Mouse (Mus musculus): ENCODE data around the gene Atn1.

Gene Atn1

DNA sequence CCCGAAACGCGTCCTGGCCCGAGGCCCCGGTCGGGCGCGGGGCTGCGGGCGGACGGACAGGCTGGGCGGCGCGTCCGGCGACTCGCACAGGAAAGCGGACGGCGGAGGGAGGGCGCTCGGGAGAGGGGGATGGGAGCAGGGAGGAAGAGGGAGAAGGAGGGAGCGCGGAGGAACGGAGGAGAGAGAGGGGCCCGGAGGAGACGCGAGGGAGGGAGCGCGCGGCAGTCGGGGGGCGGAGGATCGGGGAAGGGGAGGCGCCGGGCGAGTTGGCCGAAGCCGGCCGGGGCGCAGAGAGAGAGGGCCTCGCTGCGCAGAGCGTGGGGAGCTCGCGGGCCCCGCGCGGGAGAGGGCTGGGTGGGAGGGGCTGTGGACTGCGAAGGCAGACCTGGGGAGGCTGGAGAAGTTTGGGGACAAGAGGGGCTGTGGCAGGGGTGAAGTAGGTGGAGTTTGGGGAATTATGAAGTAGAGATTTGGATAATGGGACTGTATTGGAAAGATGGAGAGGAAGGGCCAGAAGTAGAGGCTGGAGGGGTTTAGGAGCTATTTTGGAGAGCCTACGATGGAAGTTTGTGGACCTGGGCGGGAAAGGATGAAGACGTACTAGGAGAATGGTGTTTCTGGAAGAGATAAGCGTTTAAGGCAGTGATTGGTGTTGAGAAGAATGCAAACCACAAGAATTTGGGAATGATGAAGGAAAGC, 477 bp upstream of the Atn1 start:
- peak; percentile 36 for DNase-seq (ENCODE audit: low read depth, low spot score)
- no peaks in the 10 kb centered on the region for H3K27me3 ChIP-seq (ENCODE audit: control insufficient read depth, insufficient read depth, low read length, poor library complexity, severe bottlenecking)
- H3K36me3 ChIP-seq (ENCODE audit: control insufficient read depth, insufficient read depth, low read length, poor library complexity, severe bottlenecking): no peaks in the 10 kb centered on the region

- Histone ChIP-seq H3K36me3 (ENCODE audit: control insufficient read depth, insufficient read depth, low read length, poor library complexity, severe bottlenecking) (no peaks in the 10 kb centered on the region), H3K27me3 (ENCODE audit: control insufficient read depth, insufficient read depth, low read length, poor library complexity, severe bottlenecking) (no peaks in the 10 kb centered on the region)
- DNase-seq (ENCODE audit: low read depth, low spot score): no peak
Observed at GRCm38 (mm10) chr6:124755306-124755705, 1.0 kb downstream of the Atn1 start.

GRCm38 (mm10) chr6:124753861-124754260, 2.5 kb downstream of the Atn1 start:
- Histone ChIP-seq H3K36me3 (ENCODE audit: control insufficient read depth, insufficient read depth, low read length, poor library complexity, severe bottlenecking) (no peaks in the 10 kb centered on the region), H3K27me3 (ENCODE audit: control insufficient read depth, insufficient read depth, low read length, poor library complexity, severe bottlenecking) (no peaks in the 10 kb centered on the region)
- DNase-seq (ENCODE audit: low read depth, low spot score): no peak

DNA sequence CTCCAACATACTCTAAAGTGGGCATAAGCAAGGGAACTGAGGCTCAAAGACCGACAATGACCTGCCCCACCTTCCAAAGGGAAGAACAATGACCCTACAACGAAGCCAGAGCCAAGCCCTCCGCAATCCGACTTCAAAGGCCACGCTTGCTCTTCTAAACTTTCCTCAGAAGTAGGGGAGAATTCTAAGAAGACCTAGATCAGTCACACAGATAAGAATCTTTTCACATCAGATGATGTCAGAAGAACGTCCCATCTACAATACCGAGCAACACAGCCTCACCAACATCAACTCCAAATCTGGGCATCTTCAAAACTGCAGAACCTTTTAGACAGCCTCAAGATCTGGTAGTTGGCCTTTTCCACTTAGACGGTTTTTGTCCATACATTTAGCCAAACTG, 5.9 kb downstream of the Atn1 start:
- Histone ChIP-seq H3K36me3 (ENCODE audit: control insufficient read depth, insufficient read depth, low read length, poor library complexity, severe bottlenecking) (no peaks in the 10 kb centered on the region), H3K27me3 (ENCODE audit: control insufficient read depth, insufficient read depth, low read length, poor library complexity, severe bottlenecking) (no peaks in the 10 kb centered on the region)
- no peak for DNase-seq (ENCODE audit: low read depth, low spot score)

- H3K27me3 ChIP-seq (ENCODE audit: control insufficient read depth, insufficient read depth, low read length, poor library complexity, severe bottlenecking): no peaks in the 10 kb centered on the region
- no peaks in the 10 kb centered on the region; the same call in 1 of the 2 replicates for H3K36me3 ChIP-seq (ENCODE audit: control insufficient read depth, insufficient read depth, low read length, poor library complexity, severe bottlenecking)
- no peak for DNase-seq (ENCODE audit: low read depth, low spot score)
Observed at GRCm38 (mm10) chr6:124746654-124747632, 9.4 kb downstream of the Atn1 start.

- no peaks in the 10 kb centered on the region; the same call in 1 of the 2 replicates for H3K36me3 ChIP-seq (ENCODE audit: control insufficient read depth, insufficient read depth, low read length, poor library complexity, severe bottlenecking)
- no peaks in the 10 kb centered on the region for H3K27me3 ChIP-seq (ENCODE audit: control insufficient read depth, insufficient read depth, low read length, poor library complexity, severe bottlenecking)
- no peak for DNase-seq (ENCODE audit: low read depth, low spot score)
Observed at GRCm38 (mm10) chr6:124746296-124746605, 10.1 kb downstream of the Atn1 start.

DNA sequence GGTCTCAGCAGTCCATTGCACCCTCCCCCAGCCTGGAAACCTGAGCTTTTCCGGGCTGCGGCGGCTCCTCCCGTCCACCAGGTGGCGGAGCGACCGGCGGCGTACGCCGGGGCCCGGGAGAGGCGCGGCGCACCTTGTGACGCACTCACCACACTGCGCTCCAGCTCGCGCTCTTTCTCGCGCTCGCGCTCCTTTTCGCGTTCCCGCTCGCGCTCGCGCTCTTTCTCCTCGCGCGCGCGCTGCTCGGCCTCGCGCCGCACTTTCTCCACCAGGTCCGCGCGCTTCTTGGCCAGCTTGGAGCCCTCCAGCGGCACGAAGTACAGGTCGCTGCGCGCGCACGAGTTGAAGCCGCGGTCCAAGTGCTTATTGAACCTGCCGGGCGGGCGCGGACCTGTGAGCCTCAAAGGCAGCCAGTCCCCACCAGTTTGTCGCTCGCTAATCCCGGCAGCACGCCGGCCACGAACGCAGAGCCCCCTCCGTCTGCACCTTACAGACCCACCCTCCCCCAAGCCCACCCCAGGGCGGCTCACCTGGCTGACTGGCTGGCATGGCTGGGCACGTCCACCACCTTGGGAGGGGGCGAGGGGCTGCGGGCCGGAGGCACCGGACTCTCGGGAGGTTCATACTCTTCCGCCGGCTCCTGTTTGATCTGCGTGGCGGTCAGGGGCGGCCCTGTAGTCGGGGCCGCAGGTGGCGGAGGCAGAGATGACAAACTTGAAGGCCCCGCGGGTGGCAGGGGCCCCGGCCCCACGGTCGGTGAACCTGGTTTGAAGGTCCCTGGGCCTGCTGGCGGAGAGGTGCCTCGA, 10.6 kb downstream of the Atn1 start:
- Histone ChIP-seq H3K36me3 (ENCODE audit: control insufficient read depth, insufficient read depth, low read length, poor library complexity, severe bottlenecking) (no peaks in the 10 kb centered on the region; the same call in 1 of the 2 replicates), H3K27me3 (ENCODE audit: control insufficient read depth, insufficient read depth, low read length, poor library complexity, severe bottlenecking) (no peaks in the 10 kb centered on the region)
- DNase-seq (ENCODE audit: low read depth, low spot score): peak; percentile 96

GRCm38 (mm10) chr6:124744755-124745321, 11.5 kb downstream of the Atn1 start:
- Histone ChIP-seq H3K36me3 (ENCODE audit: control insufficient read depth, insufficient read depth, low read length, poor library complexity, severe bottlenecking) (no peaks in the 10 kb centered on the region; the same call in 1 of the 2 replicates), H3K27me3 (ENCODE audit: control insufficient read depth, insufficient read depth, low read length, poor library complexity, severe bottlenecking) (no peaks in the 10 kb centered on the region)
- DNase-seq (ENCODE audit: low read depth, low spot score): no peak

DNA sequence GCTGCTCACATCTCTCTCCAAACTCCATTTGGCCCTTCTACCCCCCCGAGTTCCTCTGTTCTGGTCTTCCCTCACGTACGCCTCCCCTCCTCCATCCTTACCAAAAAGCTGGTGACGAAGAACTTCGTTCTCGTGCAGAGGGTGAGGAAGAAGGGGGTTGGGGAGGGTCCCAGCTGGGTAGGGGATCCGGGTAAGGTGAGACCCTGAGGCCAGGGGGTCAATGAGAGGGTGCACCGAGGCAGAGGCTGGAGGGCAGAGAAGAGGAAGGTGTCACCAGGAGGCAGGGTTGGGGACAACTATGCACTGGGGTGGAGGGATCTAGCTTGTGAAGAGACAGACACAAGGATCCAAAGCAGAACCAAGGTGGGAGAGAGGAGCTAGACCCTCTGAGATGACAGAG, 12.7 kb downstream of the Atn1 start:
- H3K36me3 ChIP-seq (ENCODE audit: control insufficient read depth, insufficient read depth, low read length, poor library complexity, severe bottlenecking): no peaks in the 10 kb centered on the region; the same call in 1 of the 2 replicates
- DNase-seq (ENCODE audit: low read depth, low spot score): no peak
- H3K27me3 ChIP-seq (ENCODE audit: control insufficient read depth, insufficient read depth, low read length, poor library complexity, severe bottlenecking): no peaks in the 10 kb centered on the region

GRCm38 (mm10) chr6:124742839-124743514, 13.3 kb downstream of the Atn1 start:
- Histone ChIP-seq H3K36me3 (ENCODE audit: control insufficient read depth, insufficient read depth, low read length, poor library complexity, severe bottlenecking) (no peaks in the 10 kb centered on the region; the same call in 1 of the 2 replicates), H3K27me3 (ENCODE audit: control insufficient read depth, insufficient read depth, low read length, poor library complexity, severe bottlenecking) (no peaks in the 10 kb centered on the region)
- DNase-seq (ENCODE audit: low read depth, low spot score): no peak

GRCm38 (mm10) chr6:124741842-124742241, 14.5 kb downstream of the Atn1 start:
- Histone ChIP-seq H3K36me3 (ENCODE audit: control insufficient read depth, insufficient read depth, low read length, poor library complexity, severe bottlenecking) (no peaks in the 10 kb centered on the region; the same call in 1 of the 2 replicates), H3K27me3 (ENCODE audit: control insufficient read depth, insufficient read depth, low read length, poor library complexity, severe bottlenecking) (no peaks in the 10 kb centered on the region)
- DNase-seq (ENCODE audit: low read depth, low spot score): no peak

- no peaks in the 10 kb centered on the region for H3K27me3 ChIP-seq (ENCODE audit: control insufficient read depth, insufficient read depth, low read length, poor library complexity, severe bottlenecking)
- no peaks in the 10 kb centered on the region; the same call in 1 of the 2 replicates for H3K36me3 ChIP-seq (ENCODE audit: control insufficient read depth, insufficient read depth, low read length, poor library complexity, severe bottlenecking)
- peak; percentile 92 for DNase-seq (ENCODE audit: low read depth, low spot score)
Observed at GRCm38 (mm10) chr6:124740888-124741761, 15.2 kb downstream of the Atn1 start, which contains the start of gene Grcc10. Gene Grcc10, minus strand, starts transcription at chr6:124741374.

DNA sequence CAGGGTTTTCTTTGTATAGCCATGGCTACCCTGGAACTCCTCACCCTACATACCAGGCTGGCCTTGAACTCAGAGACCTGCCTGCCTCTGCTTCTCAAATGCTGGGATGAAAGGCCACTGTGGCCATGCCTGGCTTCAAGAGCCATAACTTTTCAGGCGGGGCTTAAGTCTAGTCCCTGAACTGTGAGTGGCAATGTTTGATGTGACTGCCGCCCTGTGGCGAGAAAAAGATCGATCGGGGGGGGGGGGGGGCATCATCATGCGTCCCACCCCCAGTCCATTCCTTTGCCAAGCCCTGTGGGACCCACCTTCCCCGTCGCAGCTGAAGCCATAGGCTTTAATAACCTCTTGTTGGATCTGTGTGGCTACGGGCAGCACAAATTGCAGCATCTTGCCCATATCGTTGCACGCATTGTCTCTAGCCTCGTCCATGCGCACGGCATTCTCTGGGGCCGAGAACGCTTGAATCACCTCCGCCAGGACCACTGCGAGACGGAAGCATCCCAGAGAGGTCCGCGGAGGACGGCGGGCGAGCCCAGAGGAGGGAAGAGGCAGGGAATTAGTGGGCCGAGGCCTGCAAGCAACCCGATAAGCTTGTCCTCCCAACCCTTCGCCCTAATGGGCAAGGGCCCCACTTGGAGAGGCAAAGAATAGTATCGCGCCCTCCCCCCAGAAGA, 16.0 kb downstream of the Atn1 start:
- peak; percentile 79 for DNase-seq (ENCODE audit: low read depth, low spot score)
- Histone ChIP-seq H3K27me3 (ENCODE audit: control insufficient read depth, insufficient read depth, low read length, poor library complexity, severe bottlenecking) (no peaks in the 10 kb centered on the region), H3K36me3 (ENCODE audit: control insufficient read depth, insufficient read depth, low read length, poor library complexity, severe bottlenecking) (no peaks in the 10 kb centered on the region; the same call in 1 of the 2 replicates)
